Mouse (Mus musculus) hindbrain, embryonic 12.5 days (tissue): ENCODE measurements around the gene Olfr714. TPM values are rescaled to one million over a fixed set of nuclear protein-coding genes. Genes with fewer than 3 reads are reported as not detected.
"Not testable (repeated sequence)": the region's sequence is repeated elsewhere in the genome, so short reads cannot be mapped to it uniquely, and the experiment has no call there.

Experiments
- ATAC-seq: fragments of 200-750 bp; cut with Nextera tagmentation; 2 replicates; pipeline ENCODE4 v1.8.0; 2017; ENCODE audit warnings: moderate TSS enrichment; ENCODE audit not compliant: low FRiP score
- H3K27ac ChIP-seq: fragments of 300-500 bp; sonication (generic); 2 replicates; pipeline ENCODE4 v1.5.1; 2016; ENCODE audit warnings: mild to moderate bottlenecking
- H3K27me3 ChIP-seq: fragments of 300-500 bp; sonication (generic); 2 replicates; pipeline ENCODE4 v1.6.1; 2016; ENCODE audit warnings: mild to moderate bottlenecking
- H3K36me3 ChIP-seq: fragments of 300-500 bp; sonication (generic); 2 replicates; pipeline ENCODE4 v1.6.1; 2016; ENCODE audit warnings: mild to moderate bottlenecking
- H3K4me1 ChIP-seq: fragments of 300-500 bp; sonication (generic); 2 replicates; pipeline ENCODE4 v1.6.1; 2016
- H3K4me2 ChIP-seq: fragments of 300-500 bp; sonication (generic); replicated peaks from 2 replicates; pipeline ENCODE4 v1.6.1; 2016; ENCODE audit warnings: mild to moderate bottlenecking
- H3K4me3 ChIP-seq: fragments of 300-500 bp; sonication (generic); 2 replicates; pipeline ENCODE4 v1.5.1; 2016; ENCODE audit warnings: mild to moderate bottlenecking
- H3K9ac ChIP-seq: fragments of 300-500 bp; sonication (generic); 2 replicates; pipeline ENCODE4 v1.6.1; 2016; ENCODE audit warnings: mild to moderate bottlenecking, moderate library complexity
- H3K9me3 ChIP-seq: fragments of 300-500 bp; sonication (generic); replicated peaks from 2 replicates; pipeline ENCODE4 v1.6.1; 2016; ENCODE audit warnings: mild to moderate bottlenecking
- WGBS: fragments of 180-500 bp; shearing (Covaris S2); methylation state at CpG from one replicate; pipeline ENCODE4 v1.1.7; 2016; 5-methylcytosine and 5-hydroxymethylcytosine counted together
- polyA plus RNA-seq: library from polyadenylated mRNA; unstranded; fragments of >200 nt; fragmentation: Nextera tagmentation; extraction: Ambion mirVana; gene quantifications from 2 replicates; pipeline ENCODE4 v1.2.1, GENCODE M21; 2016

The Olfr714 gene
- not detected in 2 replicates for polyA plus RNA-seq

GRCm38 (mm10) chr7:107070681-107071080 lies at the start of gene Olfr714:
Gene Olfr714 (plus strand): TSS chr7:107070981.
- Histone ChIP-seq H3K4me2 (no peak within 1 kb of the TSS), H3K9me3 (no peaks in the 10 kb centered on the region), H3K9ac (no peak within 1 kb of the TSS), H3K27me3 (no peaks in the 10 kb centered on the region), H3K4me1 (no peaks in the 10 kb centered on the region), H3K36me3 (no peaks in the 10 kb centered on the region), H3K4me3 (no peak within 1 kb of the TSS), H3K27ac (no peak within 1 kb of the TSS)
- no peak for ATAC-seq
- WGBS, result 84% methylated on average over 2 of the region's 2 CpGs

GRCm38 (mm10) chr7:107030874-107031273 lies 39.9 kb upstream of the Olfr714 start, which contains the start of gene Olfr713:
Gene Olfr713 (plus strand): TSS chr7:107031174.
- 82% methylated on average over 1 of the region's 1 CpGs for WGBS

DNA sequence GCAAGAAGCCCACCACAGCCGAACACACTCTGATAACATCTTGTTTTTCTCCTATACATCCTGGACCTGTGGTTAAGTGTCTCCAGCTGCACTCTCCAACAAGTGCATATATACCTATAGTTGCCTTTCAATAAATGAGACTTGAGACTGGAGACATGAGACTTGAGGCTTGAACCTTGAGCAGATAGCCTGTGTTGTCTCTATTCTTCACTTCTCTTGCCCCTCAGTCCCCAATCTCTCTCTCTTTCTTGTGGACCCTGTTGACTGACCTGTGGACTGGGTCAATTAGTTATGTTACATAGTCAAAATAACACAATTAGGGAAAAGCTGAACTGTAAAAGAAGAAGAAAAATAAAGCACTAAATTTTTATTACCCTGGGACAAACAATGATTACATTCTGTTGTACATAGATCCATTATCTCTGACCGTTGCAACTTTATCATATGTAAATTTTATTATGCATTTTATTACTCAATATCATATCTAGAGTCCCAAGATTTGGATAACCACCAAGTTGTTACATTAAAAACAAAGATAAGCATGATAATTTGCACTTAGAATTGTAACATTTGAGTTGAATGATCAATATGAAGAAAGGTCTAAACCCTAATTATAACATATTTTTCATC lies 30.7 kb upstream of the Olfr714 start:
- Histone ChIP-seq H3K27ac (no peak overlapping the region), H3K9ac (no peak overlapping the region), H3K4me3 (no peak overlapping the region), H3K4me1 (no peaks in the 10 kb centered on the region), H3K4me2 (no peak overlapping the region), H3K36me3 (no peaks in the 10 kb centered on the region), H3K27me3 (no peaks in the 10 kb centered on the region), H3K9me3 (no peaks in the 10 kb centered on the region)
- WGBS, result 70% methylated on average over 2 of the region's 2 CpGs
- no peak for ATAC-seq

More at GRCm38 (mm10) chr7:107030874-107031273, 39.9 kb upstream of the Olfr714 start, which contains the start of gene Olfr713:
- H3K36me3 ChIP-seq, result no peaks in the 10 kb centered on the region
- no peak within 1 kb of the TSS for H3K4me3 ChIP-seq
- H3K27me3 ChIP-seq, result no peaks in the 10 kb centered on the region
- no peaks in the 10 kb centered on the region for H3K4me1 ChIP-seq
- H3K9me3 ChIP-seq, result no peaks in the 10 kb centered on the region
- no peak within 1 kb of the TSS for H3K9ac ChIP-seq
- no peak for ATAC-seq
- no peak within 1 kb of the TSS for H3K27ac ChIP-seq
- H3K4me2 ChIP-seq, result no peak within 1 kb of the TSS

GRCm38 (mm10) chr7:107043136-107043535 lies 27.6 kb upstream of the Olfr714 start:
- Histone ChIP-seq H3K36me3 (no peaks in the 10 kb centered on the region), H3K4me2 (no peak overlapping the region), H3K9me3 (no peaks in the 10 kb centered on the region), H3K27me3 (no peaks in the 10 kb centered on the region), H3K4me1 (no peaks in the 10 kb centered on the region), H3K27ac (no peak overlapping the region), H3K9ac (no peak overlapping the region), H3K4me3 (no peak overlapping the region)
- ATAC-seq, result no peak
- 90% methylated on average over 3 of the region's 3 CpGs for WGBS

DNA sequence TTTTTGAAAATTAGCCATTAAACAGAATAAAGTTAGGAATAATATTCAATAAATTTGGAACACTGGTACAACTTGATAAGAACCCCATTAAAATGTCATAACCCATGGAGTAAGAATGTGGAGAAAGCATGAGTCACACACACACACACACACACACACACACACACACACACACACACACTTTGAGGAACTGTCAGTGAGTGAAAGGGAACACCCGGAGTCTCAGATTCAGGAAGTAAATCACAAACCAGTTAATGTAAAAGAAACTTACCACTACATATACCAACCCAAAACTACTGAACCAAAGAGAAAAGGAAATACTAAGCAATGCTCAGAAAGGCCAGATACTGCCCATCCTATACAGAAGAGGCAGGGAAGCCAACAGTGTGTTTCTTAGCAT lies 26.4 kb upstream of the Olfr714 start:
- Histone ChIP-seq H3K4me3 (no peak overlapping the region), H3K9me3 (no peaks in the 10 kb centered on the region)
- ATAC-seq, result no peak

GRCm38 (mm10) chr7:107045833-107046232 lies 24.9 kb upstream of the Olfr714 start:
- Histone ChIP-seq H3K4me2 (no peak overlapping the region), H3K4me1 (no peaks in the 10 kb centered on the region), H3K27ac (no peak overlapping the region), H3K9me3 (no peaks in the 10 kb centered on the region), H3K27me3 (no peaks in the 10 kb centered on the region), H3K9ac (no peak overlapping the region), H3K4me3 (no peak overlapping the region), H3K36me3 (no peaks in the 10 kb centered on the region)
- ATAC-seq, result peak; percentile 43; the same call in 1 of the 2 replicates
- 4% methylated on average over 5 of the region's 5 CpGs for WGBS

More for the DNA sequence above, 26.4 kb upstream of the Olfr714 start:
- no peaks in the 10 kb centered on the region for H3K4me1 ChIP-seq
- H3K36me3 ChIP-seq, result no peaks in the 10 kb centered on the region
- no peak overlapping the region for H3K9ac ChIP-seq
- no peak overlapping the region for H3K27ac ChIP-seq
- H3K4me2 ChIP-seq, result no peak overlapping the region
- 94% methylated on average over 1 of the region's 1 CpGs for WGBS
- H3K27me3 ChIP-seq, result no peaks in the 10 kb centered on the region

- H3K9ac ChIP-seq, result no peak overlapping the region
- 59% methylated on average over 3 of the region's 3 CpGs for WGBS
Measured at GRCm38 (mm10) chr7:107047578-107047977, 23.2 kb upstream of the Olfr714 start.

DNA sequence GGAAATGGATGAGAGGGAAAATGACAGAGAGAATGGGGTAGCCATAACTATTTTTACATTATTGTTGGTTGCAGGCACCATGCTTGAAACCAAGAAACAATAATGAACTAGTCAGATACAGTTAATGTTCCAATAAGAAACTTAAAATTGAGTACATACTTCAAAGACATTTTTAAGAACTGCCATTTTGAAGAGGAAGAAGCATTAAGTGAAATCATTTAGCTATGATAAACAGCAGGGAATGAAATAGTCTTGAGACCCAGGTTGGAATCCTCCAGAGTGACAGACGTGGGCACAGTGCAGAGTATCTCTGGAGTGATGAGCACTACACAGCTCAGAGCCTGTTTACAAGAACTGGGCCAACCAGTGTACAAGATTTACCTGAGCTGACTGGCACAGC lies 22.1 kb downstream of the Olfr714 start, which contains the start of gene Olfr17:
Olfr17 (plus strand) TSS at position 301 of the 400 bp plus-strand sequence.
- Histone ChIP-seq H3K9me3 (no peaks in the 10 kb centered on the region), H3K4me1 (no peaks in the 10 kb centered on the region), H3K27ac (no peak within 1 kb of the TSS), H3K36me3 (no peaks in the 10 kb centered on the region), H3K4me2 (no peak within 1 kb of the TSS), H3K9ac (no peak within 1 kb of the TSS), H3K27me3 (no peaks in the 10 kb centered on the region), H3K4me3 (no peak within 1 kb of the TSS)
- 72% methylated on average over 1 of the region's 1 CpGs for WGBS
- no peak for ATAC-seq

More at GRCm38 (mm10) chr7:107047578-107047977, 23.2 kb upstream of the Olfr714 start:
- Histone ChIP-seq H3K27me3 (no peaks in the 10 kb centered on the region), H3K4me1 (no peaks in the 10 kb centered on the region), H3K27ac (no peak overlapping the region), H3K4me2 (no peak overlapping the region), H3K9me3 (no peaks in the 10 kb centered on the region), H3K36me3 (no peaks in the 10 kb centered on the region), H3K4me3 (no peak overlapping the region)
- ATAC-seq, result no peak

DNA sequence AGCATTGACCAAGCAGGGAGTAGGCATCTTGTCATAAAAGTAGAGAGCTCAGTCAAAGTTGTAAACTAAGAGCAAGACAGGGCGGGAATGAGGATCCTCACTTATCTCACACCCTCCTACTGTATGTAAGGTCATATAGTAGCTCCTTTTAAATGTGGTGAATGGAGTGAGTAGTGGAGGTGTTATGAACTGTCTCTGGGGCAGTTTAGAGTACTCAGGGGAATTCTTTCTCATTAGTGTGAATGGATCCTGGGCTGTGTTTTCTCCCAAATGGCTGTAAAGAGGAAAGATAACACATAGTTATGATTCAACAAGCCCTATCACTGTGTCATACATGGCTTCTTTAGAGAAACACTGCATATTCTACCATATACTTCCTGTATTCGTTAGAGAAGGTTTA lies 39.5 kb downstream of the Olfr714 start, which contains the start of gene Olfr715b:
Olfr715b (minus strand) TSS at position 101 of the 400 bp plus-strand sequence.
- not testable (repeated sequence) for H3K27ac ChIP-seq, H3K27me3 ChIP-seq, H3K9ac ChIP-seq, H3K4me3 ChIP-seq, H3K36me3 ChIP-seq, H3K4me1 ChIP-seq, H3K9me3 ChIP-seq, ATAC-seq, H3K4me2 ChIP-seq
- 83% methylated on average over 2 of the region's 2 CpGs for WGBS

Other genes starting within 250 kb of the Olfr714 start
- not detected in 2 replicates for gene Olfr702, start 237.1 kb upstream of the Olfr714 start, polyA plus RNA-seq
- gene Olfr703, start 227.6 kb upstream of the Olfr714 start, polyA plus RNA-seq, result not detected in 2 replicates
- gene Olfr704, start 207.8 kb upstream of the Olfr714 start, polyA plus RNA-seq, result not detected in 2 replicates
- gene Olfr705, start 194.1 kb upstream of the Olfr714 start, polyA plus RNA-seq, result not detected in 2 replicates
- not detected in 2 replicates for gene Olfr706, start 182.8 kb upstream of the Olfr714 start, polyA plus RNA-seq
- gene Olfr707, start 169.7 kb upstream of the Olfr714 start, polyA plus RNA-seq, result not detected in 2 replicates
- not detected in 2 replicates for gene Olfr1532-ps1, start 163.0 kb upstream of the Olfr714 start, polyA plus RNA-seq
- not detected in 2 replicates for gene Olfr709-ps1, start 138.8 kb upstream of the Olfr714 start, polyA plus RNA-seq
- not detected in 2 replicates for gene Olfr710, start 122.7 kb upstream of the Olfr714 start, polyA plus RNA-seq
- not detected in 2 replicates for gene Olfr6, start 107.0 kb upstream of the Olfr714 start, polyA plus RNA-seq
- gene Olfr711, start 95.5 kb upstream of the Olfr714 start, polyA plus RNA-seq, result not detected in 2 replicates
- not detected in 2 replicates for gene Olfr2, start 64.9 kb upstream of the Olfr714 start, polyA plus RNA-seq
- gene Olfr713, start 39.8 kb upstream of the Olfr714 start, polyA plus RNA-seq, result not detected in 2 replicates
- not detected in 2 replicates for gene Olfr17, start 22.2 kb downstream of the Olfr714 start, polyA plus RNA-seq
- gene Olfr715b, start 39.4 kb downstream of the Olfr714 start, polyA plus RNA-seq, result not detected in 2 replicates
- not detected in 2 replicates for gene Olfr715, start 60.1 kb downstream of the Olfr714 start, polyA plus RNA-seq
- gene Olfr716, start 67.3 kb downstream of the Olfr714 start, polyA plus RNA-seq, result not detected in 2 replicates
- gene Nlrp14, start 96.0 kb downstream of the Olfr714 start, polyA plus RNA-seq, result not detected in 2 replicates
- gene Rbmxl2, start 138.5 kb downstream of the Olfr714 start, polyA plus RNA-seq, result not detected in 2 replicates